Mouse (Mus musculus) left cerebral cortex, postnatal 10 days (tissue): ENCODE data around the gene Ereg. TPM values are rescaled to one million over a fixed set of nuclear protein-coding genes. Genes with fewer than 3 reads are reported as not detected.

Source experiments
- DNase-seq, 2 experiments: peaks; one replicate each; pipeline ENCODE4 v3.0.0; 2021 to 2022; ENCODE audit warnings: low spot score in 2 of 2, mixed read lengths in 1 of 2; ENCODE audit errors: extremely low spot score in 1 of 2
- intact Hi-C: fragments of 180-260 bp; cut with DNase I; formaldehyde crosslinking; loops from one replicate; pipeline ENCODE4 v1.15.1; 2025
- total RNA-seq, 2 experiments: library from RNA; stranded (reverse); gene quantifications; 2 replicates each; pipeline ENCODE4 v1.2.3; 2021

Ereg gene
- total RNA-seq, 2 experiments from 2014 or later, result not detected

DNA sequence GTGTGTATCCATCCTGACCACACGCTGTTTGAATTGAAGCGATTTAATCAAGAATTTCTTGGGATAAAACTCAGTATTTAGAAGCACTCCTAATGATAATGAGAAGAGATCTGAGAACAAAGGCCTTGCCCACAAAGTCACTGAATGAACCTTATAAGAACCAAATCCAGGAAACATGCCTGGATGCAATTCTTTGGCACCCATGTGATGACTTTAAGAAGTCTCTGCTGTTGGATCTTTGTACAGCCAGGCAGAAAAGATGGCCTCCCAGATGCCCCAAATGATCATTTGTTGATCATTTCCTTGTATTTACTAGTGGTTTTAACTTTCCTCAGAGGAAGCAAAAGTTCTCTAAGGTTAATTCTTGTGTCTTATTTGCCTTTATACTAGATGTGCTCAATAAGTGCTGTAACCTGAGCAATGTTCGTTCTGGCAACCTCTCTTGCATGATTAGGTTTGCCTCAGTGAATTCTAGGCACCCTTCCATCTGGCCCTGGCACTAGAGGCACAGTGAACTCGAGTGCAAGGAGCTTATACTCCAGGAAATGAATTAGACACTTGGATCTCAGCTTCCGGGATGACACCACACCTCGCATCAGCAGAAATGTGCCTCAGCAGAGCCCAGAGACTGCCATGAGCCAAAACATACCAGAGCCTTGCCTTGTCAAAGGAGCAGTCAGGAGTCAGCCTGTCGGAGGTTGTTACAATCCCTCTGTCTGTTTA lies 29.7 kb downstream of the Ereg start:
- intact Hi-C loops, result no loop called here
- DNase-seq, result peak in 1 of 2 experiments; percentile 13

GRCm38 (mm10) chr5:91106248-91106647 lies 31.8 kb downstream of the Ereg start:
- DNase-seq, result no peak
- intact Hi-C loops, result no loop called here

DNA sequence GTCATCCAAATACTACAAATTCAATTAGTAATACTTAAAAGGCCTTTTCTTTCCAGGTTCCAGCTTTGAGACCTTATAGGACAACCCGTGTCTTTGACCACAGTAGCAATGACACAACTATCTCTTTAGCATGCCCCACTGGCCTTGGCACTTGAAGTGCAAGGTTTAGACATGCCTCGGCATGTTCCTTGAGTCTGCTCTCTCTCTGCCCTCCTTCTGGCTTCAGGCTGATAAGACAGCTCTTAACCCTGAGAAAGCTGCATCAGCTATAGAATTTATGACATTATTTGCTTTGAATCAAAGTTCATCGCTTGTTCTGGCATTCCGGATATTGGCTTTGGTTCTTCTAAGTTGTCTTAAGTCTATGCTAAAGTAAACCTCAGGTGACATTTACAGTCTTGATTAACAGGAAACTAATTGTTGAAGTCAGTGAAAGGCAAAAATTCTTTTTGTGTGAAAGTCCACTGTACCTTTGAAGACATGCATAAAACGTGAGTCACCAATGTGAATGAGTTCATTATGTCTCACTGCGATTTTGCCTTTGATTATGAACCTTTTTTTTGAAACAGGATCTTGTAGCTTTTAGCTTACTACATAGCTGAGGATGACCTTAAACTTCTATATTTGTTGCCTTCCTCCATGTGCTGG lies 35.7 kb downstream of the Ereg start:
- DNase-seq, result no peak
- intact Hi-C loops, result no loop called here

- DNase-seq, result peak in 1 of 2 experiments; percentile 5
- intact Hi-C loops, result no loop called here
Observed at GRCm38 (mm10) chr5:91111019-91111418, 36.6 kb downstream of the Ereg start.

- no peak for DNase-seq
- intact Hi-C loops, result no loop called here
Observed at GRCm38 (mm10) chr5:91113967-91114366, 39.5 kb downstream of the Ereg start.

- no peak for DNase-seq
- intact Hi-C loops, result no loop called here
Observed at GRCm38 (mm10) chr5:91114574-91114973, 40.2 kb downstream of the Ereg start.

- no peak for DNase-seq
- intact Hi-C loops, result no loop called here
Observed at GRCm38 (mm10) chr5:91118618-91119017, 44.2 kb downstream of the Ereg start.

- DNase-seq, result no peak
- intact Hi-C loops, result no loop called here
Observed at GRCm38 (mm10) chr5:91123404-91123803, 49.0 kb downstream of the Ereg start.

DNA sequence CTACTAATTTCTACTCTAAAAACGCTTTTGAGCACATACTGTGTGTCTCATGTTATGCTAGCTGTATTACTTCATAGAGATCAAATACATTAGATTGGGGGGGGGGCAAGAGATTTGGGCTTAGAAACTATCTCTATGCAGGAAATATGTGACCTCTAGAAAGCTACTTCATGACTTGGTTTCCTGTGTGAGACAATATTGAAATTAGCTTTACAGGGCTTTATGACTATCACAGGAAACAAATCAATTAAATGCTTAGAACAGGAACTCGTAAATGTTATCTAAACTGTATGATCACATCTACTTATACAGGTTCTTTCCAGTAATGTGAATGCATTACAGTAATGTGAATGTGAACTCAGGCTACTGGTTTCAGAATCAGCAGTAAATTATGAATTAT lies 49.7 kb downstream of the Ereg start:
- intact Hi-C loops, result no loop called here

DNA sequence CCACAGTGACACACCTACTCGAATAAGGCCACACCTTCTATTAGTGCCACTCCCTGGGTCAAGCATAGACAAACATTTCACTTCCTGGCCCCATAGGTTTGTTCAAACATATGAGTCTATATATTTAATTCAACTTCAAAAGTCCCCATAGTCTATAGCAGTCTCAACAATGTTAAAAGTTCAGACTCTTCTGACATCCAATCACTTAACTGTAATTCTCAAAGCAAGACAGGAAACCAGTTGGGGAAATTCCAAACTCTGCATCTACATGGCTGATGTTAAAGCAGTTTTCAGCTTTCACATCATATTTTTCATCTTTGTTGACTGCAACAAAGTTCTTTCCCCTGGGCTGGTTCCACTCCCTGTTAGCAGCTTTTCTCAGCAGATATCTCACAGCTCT lies 52.2 kb downstream of the Ereg start:
- intact Hi-C loops, result no loop called here
- DNase-seq, result no peak

More for the DNA sequence above, 49.7 kb downstream of the Ereg start:
- no peak for DNase-seq

GRCm38 (mm10) chr5:91134961-91135360 lies 60.5 kb downstream of the Ereg start:
- no peak for DNase-seq
- intact Hi-C loops, result no loop called here

- DNase-seq, result no peak
- intact Hi-C loops, result no loop called here
Observed at GRCm38 (mm10) chr5:91138970-91139369, 64.5 kb downstream of the Ereg start.

GRCm38 (mm10) chr5:91139446-91139873 lies 65.0 kb downstream of the Ereg start, which contains the start of gene Areg:
Gene Areg, plus strand, starts transcription at chr5:91139599.
- intact Hi-C loops, result no loop called here
- peak; percentile 2 to 54 for DNase-seq

DNA sequence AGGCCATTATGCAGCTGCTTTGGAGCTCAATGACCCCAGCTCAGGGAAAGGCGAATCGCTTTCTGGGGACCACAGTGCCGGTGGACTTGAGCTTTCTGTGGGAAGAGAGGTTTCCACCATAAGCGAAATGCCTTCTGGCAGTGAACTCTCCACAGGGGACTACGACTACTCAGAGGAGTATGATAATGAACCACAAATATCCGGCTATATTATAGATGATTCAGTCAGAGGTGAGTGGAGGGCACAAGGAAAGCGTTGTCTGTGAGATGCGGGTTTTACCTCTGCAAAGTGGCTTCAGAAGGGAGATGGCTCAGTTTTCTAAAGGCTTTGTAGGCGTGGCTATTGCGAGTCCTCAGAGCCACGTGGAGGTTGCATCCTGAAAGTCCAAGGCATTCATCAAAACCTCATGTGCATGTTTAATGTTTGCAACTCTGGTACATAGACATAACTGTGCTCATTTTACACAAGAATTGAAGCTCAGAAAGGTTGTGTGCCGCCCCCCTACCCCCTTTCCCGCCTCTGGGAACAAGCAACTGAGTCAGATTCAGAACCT lies 66.5 kb downstream of the Ereg start:
- intact Hi-C loops, result no loop called here
- DNase-seq, result no peak

Other genes starting within 250 kb of the Ereg start
- under 1 TPM in 1 of 2 experiments, not detected in 1; 0.55 TPM for gene Cxcl1, start 183.4 kb upstream of the Ereg start, total RNA-seq
- not detected for gene Cxcl2, start 170.8 kb upstream of the Ereg start, total RNA-seq
- gene Mthfd2l, start 143.5 kb upstream of the Ereg start, total RNA-seq, result 10 to 100 TPM; 18.0 to 18.5 TPM
- under 1 TPM in 1 of 2 experiments, not detected in 1; 0.39 TPM for gene Epgn, start 47.2 kb upstream of the Ereg start, total RNA-seq
- under 1 TPM; 0.49 to 0.56 TPM for gene Areg, start 65.0 kb downstream of the Ereg start, total RNA-seq